Mouse (Mus musculus) brain, adult 10 weeks (tissue): Measurements from ENCODE around the gene Olfr1395. TPM values are rescaled to one million over a fixed set of nuclear protein-coding genes. Genes with fewer than 3 reads are reported as not detected.

ENCODE experiments used
- polyA plus RNA-seq: library from polyadenylated mRNA; stranded (reverse); fragments of 350-450 nt; fragmentation: Illumina TruSeq; extraction: RNeasy Lipid Tissue Mini Kit (QIAGEN cat#74804); gene quantifications from one replicate; pipeline ENCODE4 v1.2.3, GENCODE M21; 2015; ENCODE audit warnings: low read depth, low replicate concordance

Olfr1395 gene
- polyA plus RNA-seq: not detected

DNA sequence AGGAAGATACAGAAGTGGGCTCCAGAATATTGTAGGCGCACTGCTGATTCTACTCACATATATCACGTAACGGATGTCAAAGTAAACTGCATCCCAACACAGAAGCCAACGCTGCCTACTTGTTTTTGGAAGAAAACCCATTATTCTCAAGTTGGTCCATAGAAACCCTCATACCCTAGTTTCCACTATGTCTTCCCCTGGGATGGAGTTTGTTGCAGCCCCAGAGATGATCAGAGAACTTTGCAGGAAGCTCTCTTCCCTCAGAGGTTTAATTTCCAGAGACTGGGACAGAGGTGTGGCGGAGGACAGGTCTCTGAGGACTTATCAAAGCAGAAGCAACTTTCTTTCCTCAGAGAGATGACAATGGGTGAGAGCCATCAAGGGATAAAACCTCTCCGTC lies at the start of gene Olfr1395:
Olfr1395 (plus strand) TSS at position 301 of the 400 bp plus-strand sequence.

GRCm38 (mm10) chr11:49114774-49115173 lies 27.3 kb upstream of the Olfr1395 start, which contains the start of gene Olfr1396:
Gene Olfr1396 (minus strand): TSS chr11:49114874.

GRCm38 (mm10) chr11:49154077-49154476 lies 12.0 kb downstream of the Olfr1395 start, which contains the start of gene Olfr1394:
Gene Olfr1394 (plus strand): TSS chr11:49154377.

DNA sequence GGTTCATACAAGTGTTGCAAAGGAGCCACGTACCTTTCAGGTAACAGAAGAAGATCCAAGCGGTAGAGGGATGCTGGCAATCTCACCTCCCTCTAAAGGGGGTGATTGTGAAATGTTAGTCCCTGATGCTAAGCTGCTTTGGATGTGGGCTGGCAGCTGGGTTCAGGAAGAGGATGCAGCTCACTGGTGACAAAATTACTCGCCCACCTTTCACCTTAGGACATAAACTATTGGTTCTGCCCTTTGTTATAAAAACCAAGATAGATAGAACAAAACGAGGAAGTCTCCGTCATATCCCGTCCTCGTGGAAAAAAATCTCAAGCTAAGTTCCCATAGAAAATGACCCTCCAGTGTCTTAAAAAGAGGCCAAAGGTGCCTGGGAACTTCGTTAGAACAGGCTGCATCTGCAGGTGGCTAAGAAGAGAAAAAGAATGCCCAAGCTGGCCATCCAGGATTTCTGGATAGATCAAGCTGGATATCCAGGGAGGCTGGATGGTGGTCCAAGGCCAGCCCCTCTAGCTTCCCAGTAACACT lies 44.9 kb downstream of the Olfr1395 start, which contains the start of gene Btnl9:
Btnl9 (minus strand) TSS at position 205 of the 534 bp plus-strand sequence.

Other genes starting within 250 kb of the Olfr1395 start
- not detected for gene Gm5431, start 240.1 kb upstream of the Olfr1395 start, polyA plus RNA-seq
- gene Psme2b, start 196.1 kb upstream of the Olfr1395 start, polyA plus RNA-seq: 1.7 TPM
- not detected for gene Olfr56, start 163.4 kb upstream of the Olfr1395 start, polyA plus RNA-seq
- 1.6 TPM for gene 9930111J21Rik1, start 162.9 kb upstream of the Olfr1395 start, polyA plus RNA-seq
- gene Gm12185, start 150.0 kb upstream of the Olfr1395 start, polyA plus RNA-seq: not detected
- 1.6 TPM for gene Tgtp1, start 148.1 kb upstream of the Olfr1395 start, polyA plus RNA-seq
- 1.9 TPM for gene 9930111J21Rik2, start 91.0 kb upstream of the Olfr1395 start, polyA plus RNA-seq
- 1.4 TPM for gene Tgtp2, start 78.1 kb upstream of the Olfr1395 start, polyA plus RNA-seq
- gene Ifi47, start 65.7 kb upstream of the Olfr1395 start, polyA plus RNA-seq: 2.4 TPM
- not detected for gene Olfr1396, start 27.4 kb upstream of the Olfr1395 start, polyA plus RNA-seq
- not detected for gene Olfr1394, start 12.1 kb downstream of the Olfr1395 start, polyA plus RNA-seq
- gene Btnl9, start 44.9 kb downstream of the Olfr1395 start, polyA plus RNA-seq: 0.07 TPM
- 28.5 TPM for gene Zfp62, start 61.0 kb downstream of the Olfr1395 start, polyA plus RNA-seq
- gene Mgat1, start 101.9 kb downstream of the Olfr1395 start, polyA plus RNA-seq: 50.2 TPM
- 0.80 TPM for gene Olfr1393, start 136.0 kb downstream of the Olfr1395 start, polyA plus RNA-seq
- gene Olfr1392, start 143.0 kb downstream of the Olfr1395 start, polyA plus RNA-seq: not detected
- gene Olfr10, start 162.5 kb downstream of the Olfr1395 start, polyA plus RNA-seq: not detected
- not detected for gene Olfr1391, start 180.5 kb downstream of the Olfr1395 start, polyA plus RNA-seq
- not detected for gene Olfr1390, start 192.9 kb downstream of the Olfr1395 start, polyA plus RNA-seq